Mouse (Mus musculus): Measurements from ENCODE around the gene Nudcd3. TPM values are rescaled to one million over a fixed set of nuclear protein-coding genes. Genes with fewer than 3 reads are reported as not detected.
A peak's percentile ranks its signal among the peaks of the same experiment; 100 is the strongest.

Gene Nudcd3
- 62.7 and 65.7 TPM in 2 replicates for polyA plus RNA-seq (2015; fragmentation: Nextera tagmentation; extraction: Ambion mirVana)

GRCm38 (mm10) chr11:6200087-6200569 is at the start of gene Nudcd3:
Nudcd3 (minus strand) TSS chr11:6200415.
- H3K36me3 ChIP-seq: 0 out of 2 replicates have a peak, but pooled peaks cover 4% of the 10 kb centered on the region
- WGBS: under 1% methylated on average over 37 of the region's 39 CpGs
- H3K4me3 ChIP-seq (replicated peaks): peak within 1 kb of the TSS; percentile 93
- H3K27me3 ChIP-seq: no peaks in the 10 kb centered on the region
- peak within 1 kb of the TSS; percentile 81 for H3K4me2 ChIP-seq (replicated peaks)
- H3K4me1 ChIP-seq (replicated peaks): peaks cover 28% of the 10 kb centered on the region
- H3K27ac ChIP-seq: peak within 1 kb of the TSS; percentile 94
- peak within 1 kb of the TSS; percentile 95 for H3K9ac ChIP-seq (replicated peaks)
- peak; percentile 97 for ATAC-seq
- no peaks in the 10 kb centered on the region for H3K9me3 ChIP-seq

GRCm38 (mm10) chr11:6244707-6245106 is 44.5 kb upstream of the Nudcd3 start:
- Histone ChIP-seq H3K36me3 (no peaks in the 10 kb centered on the region), H3K4me3 (replicated peaks) (no peak overlapping the region), H3K9me3 (no peaks in the 10 kb centered on the region), H3K27ac (no peak overlapping the region), H3K4me2 (replicated peaks) (no peak overlapping the region), H3K4me1 (replicated peaks) (no peaks in the 10 kb centered on the region), H3K9ac (replicated peaks) (no peak overlapping the region), H3K27me3 (no peaks in the 10 kb centered on the region)
- 50% methylated on average over 19 of the region's 19 CpGs for WGBS
- no peak for ATAC-seq

GRCm38 (mm10) chr11:6233025-6233424 is 32.8 kb upstream of the Nudcd3 start:
- H3K27me3 ChIP-seq: no peaks in the 10 kb centered on the region
- no peak overlapping the region for H3K27ac ChIP-seq
- WGBS: 85% methylated on average over 4 of the region's 4 CpGs
- no peak for ATAC-seq
- H3K4me1 ChIP-seq (replicated peaks): no peaks in the 10 kb centered on the region
- H3K4me2 ChIP-seq (replicated peaks): no peak overlapping the region
- peaks cover 13% of the 10 kb centered on the region for H3K9me3 ChIP-seq
- H3K36me3 ChIP-seq: no peaks in the 10 kb centered on the region
- no peak overlapping the region for H3K9ac ChIP-seq (replicated peaks)
- no peak overlapping the region for H3K4me3 ChIP-seq (replicated peaks)

GRCm38 (mm10) chr11:6230012-6230411 is 29.8 kb upstream of the Nudcd3 start, which contains the start of gene Npc1l1:
Npc1l1 (minus strand) TSS chr11:6230143.
- no peak within 1 kb of the TSS for H3K9ac ChIP-seq (replicated peaks)
- H3K4me2 ChIP-seq (replicated peaks): no peak within 1 kb of the TSS
- 86% methylated on average over 7 of the region's 7 CpGs for WGBS
- no peak for ATAC-seq
- no peaks in the 10 kb centered on the region for H3K4me1 ChIP-seq (replicated peaks)
- peaks cover 5% of the 10 kb centered on the region for H3K9me3 ChIP-seq
- no peaks in the 10 kb centered on the region for H3K36me3 ChIP-seq
- no peak within 1 kb of the TSS for H3K4me3 ChIP-seq (replicated peaks)
- H3K27ac ChIP-seq: no peak within 1 kb of the TSS
- H3K27me3 ChIP-seq: no peaks in the 10 kb centered on the region

- Histone ChIP-seq H3K27ac (no peak overlapping the region), H3K9me3 (no peaks in the 10 kb centered on the region), H3K9ac (replicated peaks) (no peak overlapping the region), H3K36me3 (no peaks in the 10 kb centered on the region), H3K4me3 (replicated peaks) (no peak overlapping the region), H3K27me3 (no peaks in the 10 kb centered on the region), H3K4me2 (replicated peaks) (no peak overlapping the region), H3K4me1 (replicated peaks) (no peaks in the 10 kb centered on the region)
- no peak for ATAC-seq
- WGBS: 84% methylated on average over 14 of the region's 14 CpGs
These were observed 24.5 kb upstream of the Nudcd3 start for GRCm38 (mm10) chr11:6224541-6225229.

- no peak overlapping the region for H3K4me3 ChIP-seq (replicated peaks)
- no peak overlapping the region for H3K4me2 ChIP-seq (replicated peaks)
- no peak overlapping the region for H3K27ac ChIP-seq
- no peaks in the 10 kb centered on the region for H3K36me3 ChIP-seq
- no peak for ATAC-seq
- H3K9me3 ChIP-seq: no peaks in the 10 kb centered on the region
- 94% methylated on average over 10 of the region's 10 CpGs for WGBS
- H3K9ac ChIP-seq (replicated peaks): no peak overlapping the region
- H3K4me1 ChIP-seq (replicated peaks): no peaks in the 10 kb centered on the region
- H3K27me3 ChIP-seq: no peaks in the 10 kb centered on the region
These were observed 22.0 kb upstream of the Nudcd3 start for GRCm38 (mm10) chr11:6222187-6222586.

- no peak for ATAC-seq
- H3K4me2 ChIP-seq (replicated peaks): no peak overlapping the region
- 77% methylated on average over 6 of the region's 6 CpGs for WGBS
- H3K27ac ChIP-seq: no peak overlapping the region
- H3K36me3 ChIP-seq: no peaks in the 10 kb centered on the region
- no peaks in the 10 kb centered on the region for H3K9me3 ChIP-seq
- H3K4me3 ChIP-seq (replicated peaks): no peak overlapping the region
- no peaks in the 10 kb centered on the region for H3K27me3 ChIP-seq
- H3K9ac ChIP-seq (replicated peaks): no peak overlapping the region
- no peaks in the 10 kb centered on the region for H3K4me1 ChIP-seq (replicated peaks)
These were observed 19.8 kb upstream of the Nudcd3 start for GRCm38 (mm10) chr11:6219967-6220366.

- Histone ChIP-seq H3K9ac (replicated peaks) (no peak overlapping the region), H3K36me3 (no peaks in the 10 kb centered on the region), H3K9me3 (no peaks in the 10 kb centered on the region), H3K4me2 (replicated peaks) (no peak overlapping the region), H3K27ac (no peak overlapping the region), H3K4me1 (replicated peaks) (no peaks in the 10 kb centered on the region), H3K27me3 (no peaks in the 10 kb centered on the region), H3K4me3 (replicated peaks) (no peak overlapping the region)
- ATAC-seq: no peak
- 86% methylated on average over 11 of the region's 11 CpGs for WGBS
These were observed 18.1 kb upstream of the Nudcd3 start for GRCm38 (mm10) chr11:6218189-6218896.

- H3K4me2 ChIP-seq (replicated peaks): no peak overlapping the region
- WGBS: 54% methylated on average over 3 of the region's 3 CpGs
- no peaks in the 10 kb centered on the region for H3K4me1 ChIP-seq (replicated peaks)
- no peak overlapping the region for H3K27ac ChIP-seq
- no peaks in the 10 kb centered on the region for H3K36me3 ChIP-seq
- H3K27me3 ChIP-seq: no peaks in the 10 kb centered on the region
- ATAC-seq: no peak
- no peaks in the 10 kb centered on the region for H3K9me3 ChIP-seq
- H3K9ac ChIP-seq (replicated peaks): no peak overlapping the region
- no peak overlapping the region for H3K4me3 ChIP-seq (replicated peaks)
These were observed 16.6 kb upstream of the Nudcd3 start for GRCm38 (mm10) chr11:6216834-6217233.

GRCm38 (mm10) chr11:6208158-6208557 is 7.9 kb upstream of the Nudcd3 start:
- WGBS: 87% methylated on average over 1 of the region's 1 CpGs
- H3K36me3 ChIP-seq: no peaks in the 10 kb centered on the region
- H3K4me3 ChIP-seq (replicated peaks): no peak overlapping the region
- no peaks in the 10 kb centered on the region for H3K4me1 ChIP-seq (replicated peaks)
- H3K9ac ChIP-seq (replicated peaks): no peak overlapping the region
- no peaks in the 10 kb centered on the region for H3K27me3 ChIP-seq
- no peak overlapping the region for H3K4me2 ChIP-seq (replicated peaks)
- peaks cover 13% of the 10 kb centered on the region; the same call in 1 of the 2 replicates for H3K9me3 ChIP-seq
- no peak for ATAC-seq
- no peak overlapping the region for H3K27ac ChIP-seq

GRCm38 (mm10) chr11:6207090-6207489 is 6.9 kb upstream of the Nudcd3 start:
- ATAC-seq: no peak
- no peak overlapping the region for H3K27ac ChIP-seq

GRCm38 (mm10) chr11:6200570-6200969 is 355 bp upstream of the Nudcd3 start:
- H3K27me3 ChIP-seq: no peaks in the 10 kb centered on the region

More at GRCm38 (mm10) chr11:6207090-6207489, 6.9 kb upstream of the Nudcd3 start:
- H3K9me3 ChIP-seq: peaks cover 13% of the 10 kb centered on the region; the same call in 1 of the 2 replicates
- no peaks in the 10 kb centered on the region for H3K36me3 ChIP-seq
- no peak overlapping the region for H3K4me3 ChIP-seq (replicated peaks)
- H3K27me3 ChIP-seq: no peaks in the 10 kb centered on the region
- H3K4me2 ChIP-seq (replicated peaks): no peak overlapping the region
- WGBS: 86% methylated on average over 2 of the region's 2 CpGs
- H3K9ac ChIP-seq (replicated peaks): no peak overlapping the region
- H3K4me1 ChIP-seq (replicated peaks): no peaks in the 10 kb centered on the region

More at GRCm38 (mm10) chr11:6200570-6200969, 355 bp upstream of the Nudcd3 start:
- Histone ChIP-seq H3K27ac (peak overlapping the region; percentile 94), H3K4me1 (replicated peaks) (peaks cover 28% of the 10 kb centered on the region), H3K4me2 (replicated peaks) (peak overlapping the region; percentile 81), H3K9me3 (no peaks in the 10 kb centered on the region), H3K4me3 (replicated peaks) (peak overlapping the region; percentile 93), H3K9ac (replicated peaks) (peak overlapping the region; percentile 95), H3K36me3 (0 out of 2 replicates have a peak, but pooled peaks cover 4% of the 10 kb centered on the region)
- peak; percentile 32 for ATAC-seq
- 27% methylated on average over 9 of the region's 9 CpGs for WGBS
